In the genomic region with DNA sequence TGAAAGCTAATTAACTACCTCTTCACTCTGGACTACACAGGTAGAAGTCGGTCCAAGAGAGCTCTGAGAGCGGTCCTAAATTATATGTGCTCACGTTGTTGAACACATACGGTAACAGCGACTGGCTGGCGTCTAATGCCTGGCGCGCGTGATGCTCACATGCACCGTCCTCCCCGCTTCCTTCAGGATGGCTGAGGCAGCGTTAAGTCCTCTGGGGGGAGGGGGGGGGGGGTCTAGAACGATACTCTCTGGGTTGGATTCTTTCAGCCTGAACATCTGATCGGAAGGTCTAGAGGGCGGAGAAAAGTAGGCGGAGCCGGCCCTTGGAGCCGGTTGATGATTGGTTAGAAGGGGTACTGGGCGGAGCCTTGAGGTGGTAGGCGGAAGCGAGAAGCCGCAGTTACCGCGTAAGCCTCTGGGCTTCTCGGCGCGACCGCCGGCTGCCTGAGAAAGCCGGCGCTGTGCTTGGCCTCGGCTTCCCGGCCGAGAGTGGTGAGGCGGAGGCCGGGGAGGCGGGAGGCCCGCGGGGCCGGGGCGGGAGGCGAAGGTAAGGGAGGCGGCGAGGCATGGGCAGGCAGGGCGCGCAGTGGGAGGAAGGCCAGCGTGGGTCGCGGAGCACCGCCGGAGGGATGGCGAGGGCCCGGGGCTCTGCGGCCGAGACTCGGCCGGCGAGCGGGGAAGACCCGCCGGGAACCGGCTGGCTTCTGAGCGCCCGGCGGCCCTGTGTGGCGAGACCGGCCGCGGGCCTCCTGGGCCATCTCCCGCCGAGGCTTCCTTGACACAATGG, we compare ENCODE assay signal across 8 mouse cellular contexts. TPM values are rescaled to one million over a fixed set of nuclear protein-coding genes. Genes with fewer than 3 reads are reported as not detected.
DNase-seq lines count a peak whose midpoint lies in the region; ATAC-seq lines count a peak whose summit lies in the region.

Gene Idh1, minus strand, starts transcription at position 214 of the 787 bp plus-strand sequence.
Gene Pikfyve, plus strand, starts transcription at position 397 of the 787 bp plus-strand sequence.

- peak within 1 kb of the TSS; percentile 93 for H3K4me3 ChIP-seq in embryonic facial prominence, embryonic 14.5 days (ENCODE audit: low read depth, low read length)
- peak within 1 kb of the TSS; percentile 94 for H3K4me3 ChIP-seq in kidney, embryonic 14.5 days (ENCODE audit: low read length)
- peak within 1 kb of the TSS; percentile 81 for H3K4me3 ChIP-seq in limb, embryonic 15.5 days

- H3K27ac ChIP-seq in embryonic facial prominence, embryonic 14.5 days (replicated peaks; ENCODE audit: low read depth, low read length): peak within 1 kb of the TSS; percentile 88
- peak within 1 kb of the TSS; percentile 89 for H3K27ac ChIP-seq in kidney, embryonic 14.5 days (ENCODE audit: low read depth, low read length)
- peak within 1 kb of the TSS; percentile 85 for H3K27ac ChIP-seq in limb, embryonic 15.5 days

- no peaks in the 10 kb centered on the region for H3K27me3 ChIP-seq in embryonic facial prominence, embryonic 14.5 days (replicated peaks; ENCODE audit: control insufficient read depth, insufficient read depth, low read length)
- no peaks in the 10 kb centered on the region for H3K27me3 ChIP-seq in kidney, embryonic 14.5 days (ENCODE audit: control insufficient read depth, insufficient read depth, low read length)
- H3K27me3 ChIP-seq in limb, embryonic 15.5 days: no peaks in the 10 kb centered on the region

- H3K9ac ChIP-seq in embryonic facial prominence, embryonic 14.5 days (ENCODE audit: low read depth, low read length): peak within 1 kb of the TSS; percentile 96
- H3K9ac ChIP-seq in kidney, embryonic 14.5 days (ENCODE audit: low read depth, low read length): peak within 1 kb of the TSS; percentile 91
- H3K9ac ChIP-seq in limb, embryonic 15.5 days: peak within 1 kb of the TSS; percentile 77

- peaks cover 5% of the 10 kb centered on the region; the same call in 1 of the 2 replicates for H3K36me3 ChIP-seq in embryonic facial prominence, embryonic 14.5 days (ENCODE audit: control insufficient read depth, insufficient read depth, low read length)
- peaks cover 4% of the 10 kb centered on the region; the same call in 1 of the 2 replicates for H3K36me3 ChIP-seq in kidney, embryonic 14.5 days (ENCODE audit: control insufficient read depth, insufficient read depth, low read length)
- H3K36me3 ChIP-seq in limb, embryonic 15.5 days: no peaks in the 10 kb centered on the region

- no peaks in the 10 kb centered on the region for H3K9me3 ChIP-seq in embryonic facial prominence, embryonic 14.5 days (ENCODE audit: control insufficient read depth, low read length)
- no peaks in the 10 kb centered on the region for H3K9me3 ChIP-seq in kidney, embryonic 14.5 days (ENCODE audit: control insufficient read depth, low read length)
- H3K9me3 ChIP-seq in limb, embryonic 15.5 days: no peaks in the 10 kb centered on the region

- DNase-seq in 3T3-L1 (ENCODE audit: low read depth, low spot score): peak; percentile 99
- DNase-seq in adrenal gland, postnatal 4 days (ENCODE audit: low spot score in 2 of 2): peak; percentile 80 to 92
- DNase-seq in embryonic facial prominence, embryonic 14.5 days (ENCODE audit: low spot score): peak; percentile 98
- DNase-seq in heart, adult 9 months (ENCODE audit: low spot score in 2 of 2): peak; percentile 95 to 97
- peak; percentile 88 to 96 for DNase-seq in monocyte, adult 2 months (ENCODE audit: low read depth in 1 of 2, low spot score in 2 of 2)
- DNase-seq in spleen, postnatal 36 days (ENCODE audit: low spot score in 2 of 2): peak; percentile 93 to 96

- H3K4me2 ChIP-seq in embryonic facial prominence, embryonic 14.5 days (ENCODE audit: low read depth, low read length): peak within 1 kb of the TSS; percentile 85
- peak within 1 kb of the TSS; percentile 84 for H3K4me2 ChIP-seq in kidney, embryonic 14.5 days (replicated peaks; ENCODE audit: low read depth, low read length)
- peak within 1 kb of the TSS; percentile 64 for H3K4me2 ChIP-seq in limb, embryonic 15.5 days

- H3K4me1 ChIP-seq in embryonic facial prominence, embryonic 14.5 days (ENCODE audit: control insufficient read depth, insufficient read depth, low read length): peaks cover 7% of the 10 kb centered on the region; the same call in 1 of the 2 replicates
- peaks cover 8% of the 10 kb centered on the region; the same call in 1 of the 2 replicates for H3K4me1 ChIP-seq in kidney, embryonic 14.5 days (ENCODE audit: control insufficient read depth, insufficient read depth, low read length)
- H3K4me1 ChIP-seq in limb, embryonic 15.5 days: peaks cover 6% of the 10 kb centered on the region; the same call in 1 of the 2 replicates

- WGBS in embryonic facial prominence, embryonic 14.5 days: under 1% methylated on average over 32 of the region's 71 CpGs
- WGBS in kidney, embryonic 14.5 days: under 1% methylated on average over 62 of the region's 71 CpGs
- WGBS in limb, embryonic 15.5 days: 1% methylated on average over 67 of the region's 71 CpGs

- peak; percentile 99 for ATAC-seq in embryonic facial prominence, embryonic 14.5 days (ENCODE audit: low read depth)
- peak; percentile 100 for ATAC-seq in kidney, embryonic 14.5 days (ENCODE audit: low FRiP score, low TSS enrichment)
- ATAC-seq in limb, embryonic 15.5 days (ENCODE audit: insufficient number of reproducible peaks, low FRiP score, low TSS enrichment, low read depth): peak; percentile 99

RNA-seq across cellular contexts. Expression of gene Idh1, which starts in this region (rescaled TPM):
- 100 to 1,000 TPM; 373 to 385 TPM for total RNA-seq in adrenal gland, postnatal 4 days (2021)
- polyA plus RNA-seq in embryonic facial prominence, embryonic 14.5 days (2014; fragmentation: Nextera tagmentation; extraction: Ambion mirVana): 145 and 165 TPM in 2 replicates
- 123 and 182 TPM in 2 replicates for polyA plus RNA-seq in kidney, embryonic 14.5 days (2014; fragmentation: Nextera tagmentation; extraction: Ambion mirVana)
- polyA plus RNA-seq in limb, embryonic 15.5 days (2015; fragmentation: Nextera tagmentation; extraction: Ambion mirVana): 117 and 122 TPM in 2 replicates

RNA-seq across cellular contexts. Expression of gene Pikfyve, which starts in this region (rescaled TPM):
- total RNA-seq in adrenal gland, postnatal 4 days (2021): 10 to 100 TPM; 34.6 to 36.0 TPM
- 14.8 and 14.9 TPM in 2 replicates for polyA plus RNA-seq in embryonic facial prominence, embryonic 14.5 days (2014; fragmentation: Nextera tagmentation; extraction: Ambion mirVana)
- polyA plus RNA-seq in kidney, embryonic 14.5 days (2014; fragmentation: Nextera tagmentation; extraction: Ambion mirVana): 12.7 and 22.1 TPM in 2 replicates
- polyA plus RNA-seq in limb, embryonic 15.5 days (2015; fragmentation: Nextera tagmentation; extraction: Ambion mirVana): 10.2 and 11.4 TPM in 2 replicates

Comparison
In these comparisons a context has a peak if more than half of its experiments do, and no peak if none do; other contexts are left out.
1. Peak in every context shown above with its lines: DNase-seq, ATAC-seq, H3K4me3 ChIP-seq and H3K27ac ChIP-seq.